Mouse (Mus musculus) R1 (cell line): ENCODE results near the gene Gm17577.
"Not testable (repeated sequence)": the region's sequence is repeated elsewhere in the genome, so short reads cannot be mapped to it uniquely, and the experiment has no call there.

Source experiments
- DNase-seq: peaks from one replicate; pipeline ENCODE4 v3.0.0-alpha.2; 2018; ENCODE audit warnings: low read depth, low spot score

The Gm17577 gene

DNA sequence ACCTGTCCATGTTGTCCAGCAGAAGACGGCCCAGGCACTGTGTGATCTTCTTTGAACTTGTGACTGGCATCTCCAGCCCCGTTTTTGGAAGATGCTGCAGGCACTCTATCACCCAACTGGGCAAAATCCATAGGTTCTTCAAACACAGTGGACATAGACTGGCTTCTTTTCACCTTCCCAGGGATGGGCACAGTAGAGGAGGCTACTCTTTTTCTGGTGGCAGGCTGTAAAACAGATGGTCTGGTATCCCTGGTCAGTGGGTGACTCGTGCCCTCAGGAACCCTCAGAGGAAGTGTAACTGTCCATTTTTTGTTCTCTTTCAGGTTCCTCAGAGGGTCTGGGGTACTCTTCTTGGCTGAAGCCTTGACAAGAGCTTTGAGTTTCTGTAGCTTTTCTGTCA, at the start of gene Gm17577:
TSS of gene Gm17577 (minus strand) at position 101 of the 400 bp plus-strand sequence.
- DNase-seq, result not testable (repeated sequence)

GRCm38 (mm10) chrX:123222381-123222780, 24.3 kb downstream of the Gm17577 start, which contains the start of gene Srsx:
Gene Srsx (minus strand): TSS chrX:123222481.
- not testable (repeated sequence) for DNase-seq
